Mouse (Mus musculus) erythroblast, embryonic 14.5 days (primary cell): Measurements from ENCODE around the gene Lpcat3.

Experiments
- GATA1 ChIP-seq: IDR thresholded peaks from 2 replicates; pipeline ENCODE4 v1.6.1; 2012; ENCODE audit warnings: low read length, inconsistent platforms, mixed read lengths
- TAL1 ChIP-seq: IDR thresholded peaks from 3 replicates; pipeline ENCODE4 v1.6.1; 2012; ENCODE audit warnings: low read length, inconsistent platforms, mixed read lengths

DNA sequence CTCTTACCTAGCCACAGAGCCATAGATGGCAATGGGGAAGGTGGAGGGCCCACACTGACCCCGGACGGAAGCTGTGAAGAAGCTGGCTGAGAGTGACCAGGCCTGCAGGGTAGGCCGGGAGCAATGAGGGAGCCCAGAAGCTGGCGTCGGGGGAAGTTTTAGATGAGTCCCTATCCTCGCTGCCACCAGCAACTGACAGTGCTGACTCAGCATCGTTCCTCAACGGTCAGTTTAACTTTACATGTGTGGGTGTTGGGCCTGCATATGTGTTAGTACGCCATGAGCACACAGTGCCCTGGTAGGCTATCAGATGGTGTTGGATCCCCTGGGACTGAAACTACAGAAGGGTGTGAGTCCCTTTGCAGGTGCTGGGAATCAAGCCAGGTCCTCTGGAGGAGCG lies 61.6 kb downstream of the Lpcat3 start:
- TF ChIP-seq TAL1, result no peak
- TF ChIP-seq GATA1, result no peak
